Mouse (Mus musculus) v-Abl transformed pro-B cells (cell line): Measurements from ENCODE around the gene Trim54.

Source experiments
- in situ Hi-C, 2 experiments: fragments of 400-800 bp; cut with MboI; formaldehyde crosslinking; loops; one replicate each; pipeline ENCODE4 v1.15.1; 2025; ENCODE audit not compliant: unreplicated experiment in 2 of 2

Gene Trim54

GRCm38 (mm10) chr5:31116354-31116753 lies at the start of gene Trim54:
TSS of gene Trim54 (plus strand) at chr5:31116712.
- in situ Hi-C loops, result no loop called here

DNA sequence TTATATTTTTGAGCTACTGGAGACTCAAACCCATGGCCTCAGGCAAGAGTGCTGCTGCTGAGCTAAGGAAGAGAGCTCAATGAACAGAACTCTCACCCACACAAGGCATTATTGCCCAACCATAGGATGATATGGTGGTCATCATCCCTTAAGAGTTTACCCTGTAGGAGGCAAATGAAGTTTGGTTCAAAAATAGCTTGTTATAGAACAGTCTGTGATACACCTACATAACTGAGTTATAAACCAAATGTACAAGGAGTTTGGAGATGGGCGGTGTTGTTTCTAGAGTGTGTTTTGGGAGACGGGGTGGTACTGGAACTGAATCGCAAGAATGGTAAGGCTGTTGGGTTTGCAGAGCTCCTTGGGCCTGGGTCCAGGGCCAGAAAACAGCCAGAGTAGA lies 46.7 kb upstream of the Trim54 start:
- in situ Hi-C loops, result no loop called here

- in situ Hi-C loops, result no loop called here
These were observed 45.5 kb upstream of the Trim54 start for GRCm38 (mm10) chr5:31071059-31071458.

DNA sequence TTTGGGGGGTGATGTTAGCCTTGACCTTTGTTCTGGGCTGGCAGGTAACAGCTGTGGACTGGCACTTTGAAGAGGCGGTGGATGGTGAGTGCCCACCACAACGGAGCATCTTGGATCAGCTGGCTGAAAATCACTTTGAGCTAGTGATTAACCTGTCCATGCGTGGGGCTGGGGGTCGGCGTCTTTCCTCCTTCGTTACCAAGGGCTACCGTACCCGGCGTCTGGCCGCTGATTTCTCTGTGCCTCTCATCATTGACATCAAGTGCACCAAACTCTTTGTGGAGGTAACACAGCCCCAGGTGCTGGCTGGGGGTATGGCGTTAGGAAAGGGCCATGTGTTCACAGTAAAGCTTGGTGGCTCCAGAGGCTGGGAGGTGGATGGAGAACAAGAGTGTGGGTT lies 44.7 kb upstream of the Trim54 start:
- in situ Hi-C loops, result no loop called here

DNA sequence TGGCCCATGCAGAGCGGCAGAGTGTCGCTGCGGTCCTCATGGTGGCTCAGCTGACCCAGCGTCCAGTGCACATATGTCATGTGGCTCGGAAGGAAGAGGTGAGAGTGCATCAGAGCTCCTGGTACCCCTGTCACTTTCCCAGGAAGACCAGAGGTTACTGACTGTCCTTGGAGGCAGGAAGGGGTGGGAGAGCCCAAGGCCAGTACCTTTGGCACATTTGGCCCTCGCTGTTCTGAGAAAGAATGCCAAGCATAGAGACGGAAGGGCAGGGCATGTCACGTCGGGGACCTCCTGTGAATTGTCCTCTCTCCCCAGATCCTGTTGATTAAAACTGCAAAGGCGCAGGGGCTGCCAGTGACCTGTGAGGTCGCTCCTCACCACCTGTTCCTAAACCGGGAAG lies 43.3 kb upstream of the Trim54 start:
- in situ Hi-C loops, result no loop called here

DNA sequence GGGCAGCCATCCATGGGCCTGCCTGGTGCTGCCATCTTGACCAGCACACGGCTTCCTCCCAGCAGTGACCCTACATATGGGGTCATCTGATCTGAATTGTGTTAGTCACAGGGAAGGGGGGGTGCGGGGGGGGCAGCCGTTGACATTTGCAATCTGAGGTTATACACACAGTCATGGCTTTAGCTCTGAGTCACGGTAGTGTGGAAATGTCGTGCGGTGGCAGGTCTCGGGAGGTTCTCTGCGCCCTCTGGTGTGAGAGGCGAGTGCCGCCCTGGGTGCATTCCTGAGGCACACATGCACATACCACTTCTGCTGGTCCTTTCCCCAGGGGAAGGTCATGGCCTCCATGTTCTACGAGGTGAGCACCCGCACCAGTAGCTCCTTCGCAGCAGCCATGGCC lies 40.2 kb upstream of the Trim54 start:
- in situ Hi-C loops, result no loop called here

DNA sequence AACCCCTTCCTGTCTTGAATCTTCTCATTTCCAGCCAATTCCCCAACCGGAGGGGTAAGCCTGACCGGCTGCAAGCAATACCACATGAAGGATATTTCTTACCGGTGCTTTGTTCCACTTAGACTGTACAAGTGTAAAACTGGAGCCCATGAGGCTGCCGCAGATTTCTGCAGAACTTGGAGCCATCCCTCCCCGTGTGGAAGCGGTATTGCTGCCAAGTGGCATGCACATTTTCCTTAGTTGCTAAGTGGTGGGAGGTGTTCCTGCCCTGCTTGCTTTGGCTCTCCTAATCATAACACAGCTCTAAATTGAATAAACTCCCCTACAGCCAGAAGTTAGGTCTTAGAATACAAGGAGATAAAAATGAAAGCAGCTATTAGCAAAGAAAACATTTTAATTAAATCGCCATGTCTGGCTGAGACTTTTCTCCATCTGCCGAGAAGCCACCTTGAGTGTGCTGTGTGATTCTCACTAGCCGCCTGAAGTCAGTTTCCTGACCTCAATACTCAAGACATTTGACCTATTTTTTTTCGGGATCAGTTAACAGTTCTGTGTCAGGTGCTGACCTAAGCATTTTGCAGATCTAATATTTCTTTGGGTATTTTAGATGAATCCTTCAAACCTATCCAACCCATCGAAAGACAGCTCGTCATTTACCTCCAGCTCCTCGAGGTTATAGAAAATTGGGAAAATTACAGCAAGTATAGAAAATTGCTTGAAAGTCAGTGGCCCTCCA lies 36.3 kb upstream of the Trim54 start:
- in situ Hi-C loops, result loop anchor here in 1 of 2 experiments (5.0 kb wide), 1 partner anchor 33 kb away; the partner anchor contains the start of genes Atraid and Slc5a6

GRCm38 (mm10) chr5:31080795-31081164 lies 35.7 kb upstream of the Trim54 start:
- in situ Hi-C loops, result loop anchor here in 1 of 2 experiments (5.0 kb wide), 1 partner anchor 33 kb away; the partner anchor contains the start of genes Atraid and Slc5a6

GRCm38 (mm10) chr5:31081386-31081785 lies 35.1 kb upstream of the Trim54 start:
- in situ Hi-C loops, result loop anchor here in 1 of 2 experiments (5.0 kb wide), 1 partner anchor 34 kb away; the partner anchor contains the start of genes Atraid and Slc5a6

GRCm38 (mm10) chr5:31082355-31082754 lies 34.2 kb upstream of the Trim54 start:
- in situ Hi-C loops, result loop anchor here in 1 of 2 experiments (5.0 kb wide), 1 partner anchor 35 kb away; the partner anchor contains the start of genes Atraid and Slc5a6

DNA sequence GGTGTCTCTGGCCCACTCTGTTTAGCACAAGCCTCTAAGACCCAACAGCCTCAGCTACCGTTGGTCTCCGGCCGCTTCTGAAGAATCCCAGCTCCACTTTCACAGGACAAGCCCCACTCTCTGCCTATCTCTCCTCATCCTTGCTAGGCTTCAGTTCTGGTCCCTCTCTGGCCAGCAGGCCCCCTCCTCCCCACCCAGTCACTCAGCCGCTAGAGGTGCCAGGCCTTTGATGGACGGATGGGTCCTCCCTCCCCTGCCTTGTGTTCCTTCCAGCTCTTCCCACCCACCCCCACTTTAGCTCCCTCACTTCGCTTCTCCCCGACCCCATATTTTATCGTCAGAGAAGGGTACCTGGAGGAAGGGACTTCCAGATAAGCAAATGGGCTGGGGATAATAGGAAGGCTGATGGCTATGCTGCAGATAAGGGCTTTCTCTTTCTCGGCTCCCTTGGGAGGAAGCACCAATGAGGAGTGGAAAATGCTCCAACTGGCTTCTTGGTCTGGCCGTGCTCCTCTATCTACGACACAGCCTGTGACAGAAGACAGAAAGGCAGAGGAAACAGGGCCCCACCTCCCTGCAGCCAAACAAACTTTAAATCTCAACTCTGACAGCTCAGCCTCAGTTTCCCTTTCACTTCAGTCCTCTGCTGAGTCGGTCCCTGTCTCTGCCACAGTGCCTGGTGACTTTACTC lies 33.4 kb upstream of the Trim54 start:
- in situ Hi-C loops, result loop anchor here in 1 of 2 experiments (5.0 kb wide), 1 partner anchor 36 kb away; the partner anchor contains the start of genes Atraid and Slc5a6

- in situ Hi-C loops, result loop anchor here in 1 of 2 experiments (5.0 kb wide), 1 partner anchor 37 kb away; the partner anchor contains the start of genes Atraid and Slc5a6
These were observed 32.6 kb upstream of the Trim54 start for GRCm38 (mm10) chr5:31083949-31084348.

- in situ Hi-C loops, result no loop called here
These were observed 29.9 kb upstream of the Trim54 start for GRCm38 (mm10) chr5:31086606-31087005.

DNA sequence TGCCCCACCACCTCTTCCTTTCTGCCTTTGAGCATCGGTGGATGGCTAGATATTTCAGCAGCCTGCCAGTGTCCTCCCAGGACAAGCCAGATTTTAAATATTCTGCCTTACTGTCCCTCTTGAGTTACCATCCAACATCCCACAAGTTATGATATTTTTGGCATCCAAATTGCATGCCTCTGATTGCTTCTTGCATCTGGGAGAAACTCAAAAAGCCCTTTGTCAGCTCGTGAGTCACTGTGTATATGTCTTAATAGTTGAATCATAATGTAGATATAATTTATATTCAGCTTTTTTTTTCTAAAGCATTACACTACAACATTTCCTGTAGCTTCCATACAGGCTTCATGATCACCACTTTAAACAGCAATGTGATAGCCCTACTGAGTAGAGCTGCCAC lies 29.4 kb upstream of the Trim54 start:
- in situ Hi-C loops, result no loop called here

DNA sequence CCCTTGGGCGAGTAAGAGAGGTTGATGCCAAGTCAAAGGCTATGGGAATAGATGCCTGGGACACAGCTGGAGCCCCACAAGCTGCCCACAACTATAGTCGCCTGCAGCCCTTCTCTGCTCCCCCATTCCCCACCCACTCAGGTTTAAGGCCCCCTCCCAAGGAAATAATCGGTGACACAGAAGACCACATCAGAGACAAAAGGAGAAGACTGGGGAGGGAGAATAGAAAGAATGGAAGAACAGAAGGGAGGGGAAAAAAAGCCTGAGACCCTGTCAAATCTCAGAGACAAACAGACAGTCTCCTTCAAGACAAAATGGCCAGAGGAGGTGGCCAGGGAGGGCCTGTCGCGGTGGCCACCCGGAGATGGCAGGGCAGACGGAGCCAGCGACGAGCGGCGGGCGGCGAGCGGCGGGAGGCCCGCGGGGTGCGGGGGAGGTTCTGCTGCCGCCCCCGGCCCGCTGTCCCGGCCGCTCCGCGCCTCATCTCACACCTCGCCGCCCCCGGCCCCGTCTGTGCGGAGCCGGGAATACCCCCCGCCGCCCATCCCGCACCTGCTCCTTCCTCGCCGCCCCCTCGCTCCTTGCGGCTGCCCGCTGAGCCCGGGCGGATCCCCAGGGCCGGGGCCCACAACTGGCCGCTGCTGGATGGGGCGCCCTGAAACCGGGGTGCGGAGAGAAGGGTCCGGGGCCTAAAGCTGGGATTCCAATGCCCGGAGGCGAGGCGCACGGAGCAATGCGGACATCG lies 24.1 kb upstream of the Trim54 start:
- in situ Hi-C loops, result no loop called here

DNA sequence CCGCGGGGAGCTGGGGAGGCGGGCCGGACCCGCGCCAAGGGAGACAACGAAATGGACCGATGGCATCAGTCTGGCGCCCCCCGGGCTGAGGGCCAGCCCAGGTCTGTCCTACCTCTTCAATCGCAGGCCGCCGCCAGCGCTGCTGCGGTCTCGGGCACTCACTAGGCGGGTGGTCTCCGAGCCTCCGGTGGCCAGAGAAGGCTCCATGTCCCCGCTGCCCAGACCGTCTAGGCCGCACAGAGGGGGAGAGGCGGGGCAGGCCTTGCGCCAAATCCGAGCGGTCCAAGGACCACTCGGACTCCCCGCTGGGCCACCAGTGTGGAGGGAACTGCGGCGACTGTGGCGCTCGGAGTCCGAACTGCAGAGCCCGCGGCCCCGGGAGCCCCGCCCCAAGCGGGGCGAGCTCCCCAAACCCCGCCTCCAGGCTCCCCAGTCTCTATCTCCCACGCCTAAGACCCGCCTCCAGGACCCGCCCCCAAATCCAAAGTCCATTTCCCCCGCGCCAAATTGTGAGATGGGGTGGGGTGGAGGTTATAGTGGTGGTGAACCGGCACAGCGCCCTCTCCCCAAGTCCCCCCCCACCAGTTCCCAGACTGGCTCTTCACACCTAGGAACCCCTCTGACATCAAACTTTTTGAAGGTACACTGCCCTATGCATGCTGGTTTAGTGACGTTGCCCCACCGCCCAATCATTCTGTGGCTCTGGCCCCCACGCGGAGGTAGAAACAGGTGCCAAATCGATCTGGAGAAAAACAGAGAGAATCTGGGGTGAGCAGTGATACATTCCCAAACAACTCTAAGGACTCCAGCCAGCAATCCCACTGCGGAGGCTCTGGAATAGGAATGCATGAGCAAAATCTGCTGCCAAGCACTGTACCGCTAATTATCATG lies 23.1 kb upstream of the Trim54 start:
- in situ Hi-C loops, result no loop called here

DNA sequence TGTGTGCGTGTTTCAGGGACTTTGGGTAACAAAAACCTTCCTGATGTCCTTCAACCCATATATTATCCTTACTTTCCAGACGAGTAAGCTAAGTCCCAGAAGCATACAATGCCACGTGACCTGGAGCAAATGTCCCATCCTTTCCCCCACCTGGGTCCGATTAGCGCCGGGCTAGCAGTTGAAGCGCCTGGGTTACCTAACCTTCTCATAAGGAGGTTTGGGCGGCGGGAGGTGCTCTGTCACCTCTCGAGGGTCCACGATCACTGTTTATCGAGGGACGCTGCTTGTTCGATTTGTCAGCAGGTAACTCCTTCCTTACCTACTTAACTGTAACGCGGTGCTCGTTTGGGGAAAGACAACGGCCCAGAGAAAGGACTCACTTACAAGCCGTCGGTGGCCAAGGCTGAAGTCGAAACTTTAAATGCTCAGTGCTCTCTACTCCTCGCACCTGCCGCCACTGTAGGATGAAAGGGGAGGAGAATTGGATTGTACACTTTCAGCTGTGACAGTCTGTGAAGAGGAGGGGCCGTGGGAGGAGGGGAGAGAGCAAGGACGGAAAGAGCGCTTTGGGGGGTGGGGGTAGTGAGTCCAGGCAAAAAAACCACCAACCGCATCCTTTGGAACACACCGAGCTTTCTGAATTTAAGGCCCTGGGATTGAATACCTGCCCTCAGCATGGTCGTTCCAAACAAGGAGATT lies 22.3 kb upstream of the Trim54 start:
- in situ Hi-C loops, result no loop called here

DNA sequence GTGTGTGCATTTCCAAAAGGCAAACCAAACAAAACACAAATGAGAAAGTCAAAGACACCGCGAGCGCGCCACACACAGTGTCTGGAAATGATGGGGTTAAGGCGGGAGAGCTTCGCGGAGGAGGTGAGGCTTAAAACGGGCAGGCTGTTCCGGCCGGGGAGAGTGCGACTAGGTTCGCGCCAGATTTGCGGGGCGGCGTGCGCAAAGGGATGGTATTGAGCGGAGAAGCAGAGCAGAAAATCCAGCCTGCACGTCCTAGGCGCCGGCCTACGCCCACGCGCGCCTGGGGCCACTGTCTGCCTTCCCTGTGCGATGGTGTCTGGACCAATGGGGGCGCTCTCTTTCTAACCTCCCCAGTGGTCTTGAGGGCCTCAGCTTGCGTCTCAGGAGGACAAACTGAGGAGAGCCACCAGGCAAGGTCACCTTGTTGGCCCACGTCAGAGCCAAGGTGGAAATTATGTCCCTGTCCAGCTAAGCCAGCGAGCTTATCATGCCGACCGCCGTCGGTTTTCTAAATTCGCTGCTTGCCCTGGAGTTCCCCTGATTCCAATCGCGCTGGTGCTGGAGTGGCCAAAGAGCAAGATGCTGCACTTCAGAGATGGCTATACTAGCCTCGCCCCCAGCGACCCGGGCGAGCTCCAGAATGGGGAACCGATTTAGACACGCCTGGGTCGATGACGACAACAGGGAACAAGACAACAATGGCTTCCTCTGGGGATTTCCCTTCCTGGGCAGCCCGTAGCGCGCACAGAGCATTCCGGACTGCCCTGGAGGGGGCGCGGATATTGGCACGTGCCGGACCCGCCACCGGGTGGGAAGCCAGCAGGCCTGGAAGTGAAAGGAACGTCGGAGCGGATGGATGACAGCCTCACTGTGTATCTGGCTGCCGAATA lies 21.5 kb upstream of the Trim54 start:
- in situ Hi-C loops, result no loop called here
